Mouse (Mus musculus): ENCODE data around the gene Tmco5b. TPM values are rescaled to one million over a fixed set of nuclear protein-coding genes. Genes with fewer than 3 reads are reported as not detected.

Gene Tmco5b
- polyA plus RNA-seq, 1 experiment from 2014 or later: not detected

Other genes starting within 250 kb of the Tmco5b start
- gene Ryr3, start 68.6 kb upstream of the Tmco5b start, polyA plus RNA-seq (2015; fragmentation: Nextera tagmentation; extraction: Ambion mirVana): 5.4 and 5.5 TPM in 2 replicates
- gene Fmn1, start 42.0 kb downstream of the Tmco5b start, polyA plus RNA-seq (2015; fragmentation: Nextera tagmentation; extraction: Ambion mirVana): 0.18 and 0.28 TPM in 2 replicates